Mouse (Mus musculus) cerebellum, postnatal 10 days (tissue): ENCODE measurements at regions not wholly inside any gene's neighbourhood (a gene's known extent, or its start where the extent isn't known, plus 50 kb on each side); places are given as distances from the start of the nearest gene placed in this dataset.

Experiments used
- DNase-seq, 2 experiments: peaks; one replicate each; pipeline ENCODE4 v3.0.0; 2021; ENCODE audit warnings: mixed read lengths in 2 of 2

- peak; percentile 91 to 95 for DNase-seq
These were observed 221.2 kb downstream of the Myh15 start for GRCm38 (mm10) chr16:49278478-49278877.

GRCm38 (mm10) chr16:49288096-49288714, 230.9 kb downstream of the Myh15 start:
- peak; percentile 48 to 52 for DNase-seq

GRCm38 (mm10) chr16:49289200-49290079, 232.2 kb downstream of the Myh15 start:
- peak; percentile 73 for DNase-seq

DNA sequence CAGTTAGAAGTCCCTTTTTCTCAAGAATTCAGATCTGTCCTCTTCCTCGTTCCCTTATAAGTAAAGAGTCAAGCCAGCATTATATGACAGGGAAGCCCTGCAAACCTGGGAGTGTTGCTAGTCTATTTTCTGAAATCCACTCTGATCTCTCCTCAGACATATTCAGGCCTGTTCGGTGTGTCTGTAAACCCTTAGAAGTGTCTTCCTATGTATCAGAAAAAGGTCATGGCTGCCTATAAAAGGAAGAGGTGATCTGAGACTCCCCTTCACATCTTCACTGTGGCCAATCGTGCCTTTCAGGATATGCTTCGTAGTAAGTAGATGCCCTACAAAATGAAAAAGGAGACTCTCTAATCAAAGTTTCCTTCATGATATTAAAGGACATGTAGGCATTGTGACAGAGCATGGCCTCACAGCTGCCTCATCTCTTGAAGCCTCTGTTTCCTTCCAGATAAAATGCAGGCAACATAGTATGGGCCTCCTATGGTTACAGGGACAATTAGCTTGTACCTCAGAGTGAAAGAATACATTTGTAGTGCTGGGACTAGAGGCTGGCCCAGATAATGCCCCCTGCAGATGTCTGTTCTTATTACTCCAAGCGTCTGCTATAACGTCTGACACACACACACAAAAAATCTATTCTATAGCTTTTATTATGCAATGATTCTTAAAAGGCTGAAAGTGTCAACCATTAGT, 246.5 kb downstream of the Myh15 start:
- no peak for DNase-seq

DNA sequence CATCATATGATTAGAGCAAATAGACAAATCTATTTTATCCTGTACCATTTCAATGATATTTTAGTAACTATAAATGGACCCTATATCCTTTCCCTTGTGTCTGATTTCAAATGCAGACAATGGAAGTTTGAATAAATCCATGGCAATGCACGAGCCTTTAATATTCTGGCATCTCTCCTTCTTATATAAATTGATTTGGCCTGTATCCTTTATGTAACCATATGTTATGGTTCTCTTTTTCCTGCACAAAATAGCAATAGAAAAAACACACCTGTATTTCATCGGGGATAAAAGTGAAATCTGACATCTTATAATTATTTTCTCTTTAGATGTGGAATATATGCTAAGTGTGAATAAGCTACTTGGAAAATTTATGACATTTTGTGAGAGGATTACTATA, 247.1 kb downstream of the Myh15 start:
- no peak for DNase-seq

- DNase-seq, result peak in 1 of 2 experiments; percentile 16
These were observed 259.8 kb downstream of the Myh15 start for GRCm38 (mm10) chr16:49317061-49317460.

DNA sequence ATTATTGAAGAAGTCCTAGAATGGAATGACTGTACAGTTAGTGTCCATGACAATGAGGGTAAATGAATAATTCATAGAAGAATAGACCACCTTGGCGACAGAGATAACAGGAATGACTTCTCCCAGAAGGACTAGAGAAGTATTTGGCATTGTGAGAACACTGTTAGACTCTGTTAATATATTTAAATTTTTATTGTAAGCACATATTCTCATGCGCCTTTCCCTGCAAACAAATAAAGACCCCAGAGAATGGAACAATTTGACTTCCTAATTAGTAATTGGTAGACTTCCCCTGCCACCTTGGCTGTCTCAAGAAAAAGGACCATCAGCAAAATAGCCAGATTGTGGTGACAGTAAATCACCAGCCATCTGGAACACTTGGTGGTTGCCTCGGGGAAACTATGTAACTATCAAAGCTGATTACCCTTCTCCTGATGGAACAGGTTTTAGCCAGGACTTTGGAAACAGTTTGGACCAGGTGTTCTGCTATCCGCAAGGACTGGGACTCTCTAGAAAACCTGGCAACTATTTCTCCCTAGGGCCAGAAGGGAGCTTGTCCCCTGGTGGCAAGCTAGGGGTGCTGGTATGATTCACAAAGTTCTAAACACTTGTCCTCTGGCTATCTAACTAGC, 261.9 kb downstream of the Myh15 start:
- DNase-seq, result peak; percentile 40 to 51

- no peak for DNase-seq
These were observed 262.5 kb downstream of the Myh15 start for GRCm38 (mm10) chr16:49319774-49320173.

- peak in 1 of 2 experiments; percentile 41 for DNase-seq
These were observed 264.7 kb downstream of the Myh15 start for GRCm38 (mm10) chr16:49321951-49322350.

GRCm38 (mm10) chr16:49330725-49331386, 273.6 kb downstream of the Myh15 start:
- no peak for DNase-seq

GRCm38 (mm10) chr16:49332107-49332722, 274.9 kb downstream of the Myh15 start:
- peak; percentile 58 to 65 for DNase-seq

GRCm38 (mm10) chr16:49335916-49336315, 278.6 kb downstream of the Myh15 start:
- DNase-seq, result peak; percentile 85 to 88

GRCm38 (mm10) chr16:49337948-49338347, 280.7 kb downstream of the Myh15 start:
- DNase-seq, result no peak

GRCm38 (mm10) chr16:49358404-49358803, 301.1 kb downstream of the Myh15 start:
- DNase-seq, result no peak

GRCm38 (mm10) chr16:49361731-49362130, 304.4 kb downstream of the Myh15 start:
- no peak for DNase-seq

DNA sequence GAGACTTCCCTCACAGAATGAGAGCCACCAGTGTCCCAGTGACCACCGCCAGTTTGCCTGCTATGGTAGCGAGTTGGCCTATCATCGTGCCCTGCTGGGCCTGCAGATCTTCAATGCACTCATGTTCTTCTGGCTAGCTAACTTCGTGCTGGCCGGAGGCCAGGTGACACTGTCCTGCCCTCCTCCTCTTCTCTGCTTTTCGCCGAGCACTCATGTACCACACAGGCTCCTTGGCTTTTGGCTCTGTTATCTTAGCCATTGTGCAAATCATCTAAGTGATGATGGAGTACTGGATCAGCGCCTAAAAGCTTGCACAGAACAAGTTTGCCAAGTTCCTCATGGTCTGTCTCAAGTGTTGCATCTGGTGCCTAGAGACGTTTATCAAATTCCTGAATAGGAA, 312.2 kb downstream of the Myh15 start:
- DNase-seq, result peak; percentile 29 to 49

DNA sequence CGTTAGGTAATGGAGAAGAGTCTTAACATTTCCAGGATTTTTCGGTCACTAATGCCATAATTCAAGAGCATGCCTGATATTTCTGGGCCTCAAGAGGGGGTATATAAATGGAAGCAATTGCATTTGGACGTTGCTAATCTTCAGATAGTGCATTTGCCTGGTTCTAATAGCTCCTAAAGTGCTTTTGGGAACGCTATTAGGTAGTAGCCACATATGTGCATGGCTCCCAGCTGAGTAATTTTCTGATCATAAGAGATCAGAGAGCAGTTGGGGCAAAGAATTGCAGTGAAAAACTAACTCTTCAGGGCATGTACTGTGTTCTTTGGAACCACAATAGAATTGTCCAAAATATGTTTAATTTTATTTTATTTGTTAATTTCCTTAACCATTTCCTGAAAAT, 317.8 kb downstream of the Myh15 start:
- no peak for DNase-seq

GRCm38 (mm10) chr16:49378917-49379473, 320.0 kb upstream of the Ift57 start:
- no peak for DNase-seq

GRCm38 (mm10) chr16:49388135-49388534, 310.9 kb upstream of the Ift57 start:
- DNase-seq, result no peak

- peak; percentile 9 to 11 for DNase-seq
These were observed 290.9 kb upstream of the Ift57 start for GRCm38 (mm10) chr16:49407956-49408795.

DNA sequence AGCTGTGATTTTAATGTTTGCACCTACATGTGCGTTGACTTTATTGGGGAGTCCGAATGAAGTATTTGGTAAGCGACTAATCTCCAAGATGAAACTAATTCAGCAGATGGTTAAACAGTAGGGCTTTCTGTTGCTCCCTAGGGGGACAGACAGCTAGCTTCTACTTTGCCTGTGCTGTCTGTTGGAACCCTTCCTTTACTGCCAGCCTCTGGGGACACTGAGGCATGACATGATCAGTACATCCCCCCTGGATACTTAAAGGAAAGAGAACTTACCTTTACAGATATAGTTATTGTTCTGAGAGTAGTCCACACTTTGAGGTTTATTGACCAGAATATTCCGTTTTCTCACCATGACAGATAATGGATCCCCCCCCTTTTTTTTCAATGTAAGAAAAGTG, 289.8 kb upstream of the Ift57 start:
- DNase-seq, result no peak
